10 mouse cellular contexts compared by ENCODE assay signal in the genomic region with DNA sequence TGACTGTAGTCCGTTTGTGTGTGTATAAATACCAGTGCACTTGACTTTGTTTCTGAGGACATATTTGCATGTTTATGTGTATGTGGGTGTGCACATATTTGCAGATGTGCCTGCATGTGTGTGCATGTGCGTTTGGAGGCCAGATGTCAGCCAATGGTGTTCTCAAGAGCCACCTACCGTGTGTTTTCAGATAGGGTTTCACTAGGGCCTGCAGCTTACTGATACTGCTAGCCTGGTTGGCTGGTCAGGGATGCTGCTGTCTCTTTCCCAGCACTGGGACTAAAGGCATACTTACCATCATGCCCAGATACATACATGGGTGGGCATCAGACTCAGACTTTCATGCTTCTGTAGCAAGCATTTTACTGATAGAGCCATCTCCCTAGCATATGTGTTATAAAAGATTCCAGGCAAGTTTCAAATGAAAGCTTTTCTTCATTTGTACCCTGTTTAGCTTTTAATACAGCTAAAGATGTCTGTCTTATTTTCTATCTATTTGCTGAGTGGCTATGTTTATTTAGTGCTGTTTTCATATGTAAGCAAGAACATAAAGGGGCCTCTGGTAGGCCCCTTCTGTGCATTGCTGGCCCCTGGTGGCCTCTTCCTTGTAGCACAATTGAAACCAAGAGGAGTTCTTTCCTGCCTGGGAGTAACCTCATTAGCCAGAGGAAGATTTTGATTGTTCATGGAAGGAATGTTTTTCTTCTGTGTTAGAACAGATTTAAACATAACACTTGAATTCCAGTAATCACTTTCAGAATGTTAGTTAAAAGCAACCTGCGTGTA. TPM values are rescaled to one million over a fixed set of nuclear protein-coding genes. Genes with fewer than 3 reads are reported as not detected.
DNase-seq lines count a peak whose midpoint lies in the region; ATAC-seq and TF ChIP-seq lines count a peak whose summit lies in the region.
"Had no signal": no experiment of that assay in that cellular context is flagged by ENCODE, and none has a peak within 500 bp of the region (broad histone marks: within the 10 kb centered on the region; RNA-seq: fewer than 3 reads in every experiment).

No protein-coding gene starts in this region.

- 84% methylated on average over 4 of the region's 4 CpGs for WGBS in hindbrain, postnatal 0 days
- WGBS in hindbrain, embryonic 12.5 days, result 83% methylated on average over 4 of the region's 4 CpGs

- no peak overlapping the region for H3K4me3 ChIP-seq in hindbrain, postnatal 0 days (ENCODE audit: low read length)
- no peak overlapping the region for H3K4me3 ChIP-seq in hindbrain, embryonic 12.5 days
- H3K4me3 ChIP-seq: limb, embryonic 12.5 days had no signal

- TF ChIP-seq CTCF in hindbrain, postnatal 0 days (IDR thresholded peaks at IDR 0.05; ENCODE audit: low read depth), result peak; percentile 43

- no peak overlapping the region for H3K27ac ChIP-seq in hindbrain, postnatal 0 days
- H3K27ac ChIP-seq in hindbrain, embryonic 12.5 days, result no peak overlapping the region
- H3K27ac ChIP-seq: limb, embryonic 12.5 days had no signal

- H3K9ac ChIP-seq in hindbrain, postnatal 0 days (replicated peaks; ENCODE audit: low read length), result no peak overlapping the region
- H3K9ac ChIP-seq in hindbrain, embryonic 12.5 days, result no peak overlapping the region
- H3K9ac ChIP-seq: limb, embryonic 12.5 days had no signal

- no peaks in the 10 kb centered on the region for H3K9me3 ChIP-seq in hindbrain, postnatal 0 days (ENCODE audit: low read length)
- no peaks in the 10 kb centered on the region for H3K9me3 ChIP-seq in hindbrain, embryonic 12.5 days (replicated peaks)
- H3K9me3 ChIP-seq: limb, embryonic 12.5 days had no signal

- no peaks in the 10 kb centered on the region for H3K27me3 ChIP-seq in hindbrain, postnatal 0 days (ENCODE audit: insufficient read depth, low read length)
- H3K27me3 ChIP-seq in hindbrain, embryonic 12.5 days, result no peaks in the 10 kb centered on the region
- H3K27me3 ChIP-seq: limb, embryonic 12.5 days had no signal

- no peak overlapping the region for H3K4me2 ChIP-seq in hindbrain, postnatal 0 days (ENCODE audit: low read depth, low read length)
- no peak overlapping the region for H3K4me2 ChIP-seq in hindbrain, embryonic 12.5 days (replicated peaks)
- H3K4me2 ChIP-seq: limb, embryonic 12.5 days had no signal

- no peaks in the 10 kb centered on the region for H3K4me1 ChIP-seq in hindbrain, postnatal 0 days (ENCODE audit: insufficient read depth, low read length)
- H3K4me1 ChIP-seq in hindbrain, embryonic 12.5 days, result no peaks in the 10 kb centered on the region
- H3K4me1 ChIP-seq: limb, embryonic 12.5 days had no signal

- ATAC-seq in hindbrain, postnatal 0 days, result no peak
- ATAC-seq in hindbrain, embryonic 12.5 days (ENCODE audit: low FRiP score), result no peak
- no peak for ATAC-seq in inflammation-experienced regulatory T-cells, adult 6 months
- no peak for ATAC-seq in frontal cortex, adult (ENCODE audit: low TSS enrichment)

- peaks cover 7% of the 10 kb centered on the region; the same call in 1 of the 2 replicates for H3K36me3 ChIP-seq in hindbrain, postnatal 0 days (ENCODE audit: insufficient read depth, low read length)
- H3K36me3 ChIP-seq in hindbrain, embryonic 12.5 days, result peaks cover 41% of the 10 kb centered on the region

- DNase-seq in hindbrain, postnatal 0 days (ENCODE audit: low spot score), result peak; percentile 22
- DNase-seq in CD4-positive helper T cell, adult 2 months (ENCODE audit: low read depth, low spot score), result peak; percentile 9
- peak; percentile 54 for DNase-seq in c-Kit-positive CD71-positive TER-119-negative erythroid progenitor cells, embryonic 14.5 days (ENCODE audit: low read depth)
- DNase-seq in lung, postnatal 4 days, result peak; percentile 28 to 29
- no peak for DNase-seq in cerebellum, adult 8-10 months
- DNase-seq: cerebellum, adult 11 months had no signal

RNA-seq across cellular contexts. Expression of gene Cybrd1, which starts 26.9 kb away (rescaled TPM):
- total RNA-seq in hindbrain, postnatal 0 days (2014; rRNA removed), result 11.3 and 13.5 TPM in 2 replicates
- 4.0 and 4.5 TPM in 2 replicates for polyA plus RNA-seq in hindbrain, postnatal 0 days (2015; fragmentation: Nextera tagmentation; extraction: Ambion mirVana)
- 1.6 TPM in 2 replicates for polyA plus RNA-seq in hindbrain, embryonic 12.5 days (2016; fragmentation: Nextera tagmentation; extraction: Ambion mirVana)
- under 1 TPM in 2 of 3 experiments, not detected in 1; 0.07 to 0.13 TPM for polyA plus RNA-seq in inflammation-experienced regulatory T-cells, adult 6 months (2017; shearing (Covaris generic))

RNA-seq across cellular contexts. Expression of gene Mettl8, which starts 35.5 kb away (rescaled TPM):
- 6.7 and 8.1 TPM in 2 replicates for total RNA-seq in hindbrain, postnatal 0 days (2014; rRNA removed)
- polyA plus RNA-seq in hindbrain, postnatal 0 days (2015; fragmentation: Nextera tagmentation; extraction: Ambion mirVana), result 7.9 and 8.5 TPM in 2 replicates
- 19.2 and 19.9 TPM in 2 replicates for polyA plus RNA-seq in hindbrain, embryonic 12.5 days (2016; fragmentation: Nextera tagmentation; extraction: Ambion mirVana)
- polyA plus RNA-seq in inflammation-experienced regulatory T-cells, adult 6 months (2017; shearing (Covaris generic)), result 10 to 100 TPM in 2 of 3 experiments, 1 to 10 TPM in 1; 8.0 to 17.2 (median 14.0) TPM

RNA-seq across cellular contexts. Expression of gene Dcaf17, which starts 35.7 kb away (rescaled TPM):
- total RNA-seq in hindbrain, postnatal 0 days (2014; rRNA removed), result 8.5 and 12.3 TPM in 2 replicates
- polyA plus RNA-seq in hindbrain, postnatal 0 days (2015; fragmentation: Nextera tagmentation; extraction: Ambion mirVana), result 20.5 and 21.7 TPM in 2 replicates
- polyA plus RNA-seq in hindbrain, embryonic 12.5 days (2016; fragmentation: Nextera tagmentation; extraction: Ambion mirVana), result 36.7 and 38.4 TPM in 2 replicates
- polyA plus RNA-seq in inflammation-experienced regulatory T-cells, adult 6 months (2017; shearing (Covaris generic)), result 10 to 100 TPM; 17.9 to 22.8 (median 22.3) TPM
